Comparison of ENCODE assay signal across 16 mouse cellular contexts in the genomic region with DNA sequence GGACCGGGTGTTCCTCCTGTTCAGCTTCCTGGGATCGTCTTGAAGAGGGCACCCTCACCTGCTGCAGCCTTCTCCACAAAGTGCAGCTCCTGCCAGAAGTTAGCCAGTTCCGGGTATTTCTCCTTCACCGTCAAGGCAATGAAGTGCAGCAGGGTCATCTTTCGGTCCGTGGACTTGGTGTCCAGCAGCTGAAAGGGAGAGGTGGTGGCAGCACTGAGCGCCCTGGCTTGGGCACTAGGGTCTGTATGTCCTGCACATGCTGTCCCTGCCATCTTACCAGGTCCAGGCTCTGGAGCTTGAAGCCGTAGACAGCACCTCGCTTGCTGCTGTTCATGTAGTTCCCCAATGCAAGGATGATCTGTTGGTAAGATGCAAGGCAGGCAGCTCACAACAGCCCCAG. TPM values are rescaled to one million over a fixed set of nuclear protein-coding genes. Genes with fewer than 3 reads are reported as not detected.
A peak's percentile ranks its signal among the peaks of the same experiment; 100 is the strongest.
DNase-seq lines count a peak whose midpoint lies in the region; ATAC-seq and TF ChIP-seq lines count a peak whose summit lies in the region.
"Had no signal": no experiment of that assay in that cellular context is flagged by ENCODE, and none has a peak within 500 bp of the region (broad histone marks: within the 10 kb centered on the region; RNA-seq: fewer than 3 reads in every experiment).

No protein-coding gene starts in this region.

- no peaks in the 10 kb centered on the region for H3K79me2 ChIP-seq in heart, adult 2 months (replicated peaks; ENCODE audit: control insufficient read depth, insufficient read depth, low read length)

- no peak overlapping the region for H3K9ac ChIP-seq in heart, adult 2 months (ENCODE audit: low read depth, low read length)
- H3K9ac ChIP-seq in midbrain, embryonic 13.5 days (replicated peaks): no peak overlapping the region
- no peak overlapping the region for H3K9ac ChIP-seq in midbrain, embryonic 14.5 days (replicated peaks; ENCODE audit: low read length)
- H3K9ac ChIP-seq: liver, embryonic 14.5 days; stomach, embryonic 15.5 days had no signal

- H3K9me3 ChIP-seq in midbrain, embryonic 13.5 days: no peaks in the 10 kb centered on the region
- H3K9me3 ChIP-seq in midbrain, embryonic 14.5 days (ENCODE audit: control insufficient read depth, low read length): no peaks in the 10 kb centered on the region
- H3K9me3 ChIP-seq: stomach, embryonic 15.5 days had no signal

- H3K4me3 ChIP-seq in heart, adult 2 months: no peak overlapping the region
- no peak overlapping the region for H3K4me3 ChIP-seq in kidney, adult 2 months (ENCODE audit: insufficient read depth, low read depth, low read length)
- H3K4me3 ChIP-seq in midbrain, embryonic 13.5 days (replicated peaks): no peak overlapping the region
- no peak overlapping the region for H3K4me3 ChIP-seq in midbrain, embryonic 14.5 days (replicated peaks; ENCODE audit: low read depth, low read length)
- H3K4me3 ChIP-seq: stomach, embryonic 15.5 days had no signal

- peaks cover 26% of the 10 kb centered on the region for H3K36me3 ChIP-seq in heart, adult 2 months (ENCODE audit: control insufficient read depth, insufficient read depth, low read length)
- no peaks in the 10 kb centered on the region for H3K36me3 ChIP-seq in kidney, adult 2 months (ENCODE audit: control insufficient read depth, insufficient read depth, low read length)
- peaks cover 92% of the 10 kb centered on the region for H3K36me3 ChIP-seq in midbrain, embryonic 13.5 days
- peaks cover 92% of the 10 kb centered on the region for H3K36me3 ChIP-seq in midbrain, embryonic 14.5 days (ENCODE audit: control insufficient read depth, insufficient read depth, low read length)

- H3K27ac ChIP-seq in heart, adult 2 months: peak overlapping the region; percentile 57
- peak overlapping the region; percentile 41 for H3K27ac ChIP-seq in kidney, adult 2 months (ENCODE audit: insufficient read depth, low read depth, low read length)
- peak overlapping the region; percentile 25; the same call in 1 of the 2 replicates for H3K27ac ChIP-seq in midbrain, embryonic 13.5 days
- no peak overlapping the region for H3K27ac ChIP-seq in midbrain, embryonic 14.5 days (replicated peaks; ENCODE audit: low read depth, low read length)
- H3K27ac ChIP-seq: liver, embryonic 14.5 days had no signal

- ATAC-seq in midbrain, embryonic 13.5 days: no peak
- no peak for ATAC-seq in midbrain, embryonic 14.5 days (ENCODE audit: low FRiP score, low TSS enrichment)

- H3K4me1 ChIP-seq in heart, adult 2 months (ENCODE audit: control insufficient read depth, insufficient read depth, low read length): peaks cover 50% of the 10 kb centered on the region
- H3K4me1 ChIP-seq in kidney, adult 2 months (ENCODE audit: control insufficient read depth, insufficient read depth, low read length): 0 out of 2 replicates have a peak, but pooled peaks cover 6% of the 10 kb centered on the region
- H3K4me1 ChIP-seq in midbrain, embryonic 13.5 days (replicated peaks): no peaks in the 10 kb centered on the region
- H3K4me1 ChIP-seq in midbrain, embryonic 14.5 days (ENCODE audit: control insufficient read depth, insufficient read depth, low read length): no peaks in the 10 kb centered on the region
- H3K4me1 ChIP-seq: stomach, embryonic 15.5 days had no signal

- no peak for TF ChIP-seq EP300 in heart, adult 2 months (IDR thresholded peaks at IDR 0.05; ENCODE audit: insufficient read depth, low read depth, low read length)

- WGBS in heart, adult 2 months: 60% methylated on average over 9 of the region's 9 CpGs
- 60% methylated on average over 9 of the region's 9 CpGs for WGBS in kidney, adult 2 months
- 90% methylated on average over 9 of the region's 9 CpGs for WGBS in midbrain, embryonic 13.5 days
- WGBS in midbrain, embryonic 14.5 days: 89% methylated on average over 9 of the region's 9 CpGs

- H3K4me2 ChIP-seq in midbrain, embryonic 13.5 days (replicated peaks): no peak overlapping the region
- H3K4me2 ChIP-seq in midbrain, embryonic 14.5 days (ENCODE audit: low read length): no peak overlapping the region
- H3K4me2 ChIP-seq: stomach, embryonic 15.5 days had no signal

- TF ChIP-seq POLR2A in heart, adult 2 months (IDR thresholded peaks at IDR 0.05; ENCODE audit: insufficient read depth, low read depth, low read length): no peak
- TF ChIP-seq POLR2A in kidney, adult 2 months (IDR thresholded peaks at IDR 0.05; ENCODE audit: low read depth, low read length): no peak

- intact Hi-C loops in heart, adult 2 months (cut with DNase I): no loop called here
- intact Hi-C loops in heart, postnatal 10 days (cut with DNase I): loop anchor here (5.0 kb wide), 1 partner anchor 146 kb away; no protein-coding TSS in a partner anchor

- no peaks in the 10 kb centered on the region for H3K27me3 ChIP-seq in heart, adult 2 months (ENCODE audit: control insufficient read depth, insufficient read depth, low read length)
- H3K27me3 ChIP-seq in kidney, adult 2 months (replicated peaks; ENCODE audit: control insufficient read depth, insufficient read depth, low read length): no peaks in the 10 kb centered on the region
- H3K27me3 ChIP-seq in midbrain, embryonic 13.5 days: no peaks in the 10 kb centered on the region
- no peaks in the 10 kb centered on the region for H3K27me3 ChIP-seq in midbrain, embryonic 14.5 days (ENCODE audit: control insufficient read depth, insufficient read depth, low read length)
- H3K27me3 ChIP-seq: stomach, embryonic 15.5 days had no signal

- no peak for DNase-seq in heart, adult 2 months
- DNase-seq in heart, postnatal 10 days: no peak
- no peak for DNase-seq in kidney, adult 2 months
- DNase-seq in kidney, postnatal 10 days: no peak
- no peak for DNase-seq in midbrain, embryonic 14.5 days
- DNase-seq in skeletal muscle tissue, adult 2 months (ENCODE audit: low read depth, low spot score): peak; percentile 57
- no peak for DNase-seq in thymus, postnatal 14 days
- DNase-seq: cerebellum, adult 11-12 months; kidney, adult 11 months; thymus, postnatal 36 days had no signal

- TF ChIP-seq CTCF in heart, adult 2 months (IDR thresholded peaks at IDR 0.05): no peak
- no peak for TF ChIP-seq CTCF in kidney, adult 2 months (conservative IDR thresholded peaks at IDR 0.05; ENCODE audit: insufficient read depth, insufficient read length, low read depth, low read length)

RNA-seq across cellular contexts. Expression of a gene that starts 25.3 kb away (rescaled TPM):
- total RNA-seq in heart, adult 2 months (2021): not detected
- 0.20 TPM in 1 of 2 replicates, not detected in the other for polyA plus RNA-seq in heart, adult 2 months (2012; rRNA removed)
- under 1 TPM; 0.14 to 0.15 TPM for total RNA-seq in heart, postnatal 10 days (2021)
- 0.13 and 0.24 TPM in 2 replicates for polyA plus RNA-seq in kidney, adult 2 months (2012; rRNA removed)
- polyA plus RNA-seq in midbrain, embryonic 13.5 days (2015; fragmentation: Nextera tagmentation; extraction: Ambion mirVana): 0.35 TPM in 2 replicates
- 0.74 and 1.3 TPM in 2 replicates for polyA plus RNA-seq in midbrain, embryonic 14.5 days (2014; fragmentation: Nextera tagmentation; extraction: Ambion mirVana)
- total RNA-seq: megakaryocyte, adult 5-6 weeks had no signal
- polyA plus RNA-seq: heart, embryonic 14.5 days; small intestine, adult 2 months had no signal

RNA-seq across cellular contexts. Expression of a gene that starts 26.1 kb away (rescaled TPM):
- 10 to 100 TPM; 18.9 to 23.4 TPM for total RNA-seq in heart, adult 2 months (2021)
- polyA plus RNA-seq in heart, adult 2 months (2012; rRNA removed): 39.5 and 39.7 TPM in 2 replicates
- total RNA-seq in heart, postnatal 10 days (2021): 10 to 100 TPM; 30.5 to 38.7 TPM
- polyA plus RNA-seq in kidney, adult 2 months (2012; rRNA removed): 48.0 and 59.4 TPM in 2 replicates
- 115 and 125 TPM in 2 replicates for polyA plus RNA-seq in midbrain, embryonic 13.5 days (2015; fragmentation: Nextera tagmentation; extraction: Ambion mirVana)
- polyA plus RNA-seq in midbrain, embryonic 14.5 days (2014; fragmentation: Nextera tagmentation; extraction: Ambion mirVana): 100 and 105 TPM in 2 replicates

RNA-seq across cellular contexts. Expression of a gene that starts 49.3 kb away (rescaled TPM):
- total RNA-seq in heart, adult 2 months (2021): 10 to 100 TPM; 14.6 to 18.1 TPM
- 18.6 and 29.3 TPM in 2 replicates for polyA plus RNA-seq in heart, adult 2 months (2012; rRNA removed)
- total RNA-seq in heart, postnatal 10 days (2021): 10 to 100 TPM; 40.3 to 43.0 TPM
- 26.8 and 26.9 TPM in 2 replicates for polyA plus RNA-seq in kidney, adult 2 months (2012; rRNA removed)
- polyA plus RNA-seq in midbrain, embryonic 13.5 days (2015; fragmentation: Nextera tagmentation; extraction: Ambion mirVana): 8.5 and 8.7 TPM in 2 replicates
- 6.1 and 7.5 TPM in 2 replicates for polyA plus RNA-seq in midbrain, embryonic 14.5 days (2014; fragmentation: Nextera tagmentation; extraction: Ambion mirVana)
